Mouse (Mus musculus): ENCODE measurements at regions not wholly inside any gene's neighbourhood (a gene's known extent, or its start where the extent isn't known, plus 50 kb on each side); places are given as distances from the start of the nearest gene placed in this dataset.

DNA sequence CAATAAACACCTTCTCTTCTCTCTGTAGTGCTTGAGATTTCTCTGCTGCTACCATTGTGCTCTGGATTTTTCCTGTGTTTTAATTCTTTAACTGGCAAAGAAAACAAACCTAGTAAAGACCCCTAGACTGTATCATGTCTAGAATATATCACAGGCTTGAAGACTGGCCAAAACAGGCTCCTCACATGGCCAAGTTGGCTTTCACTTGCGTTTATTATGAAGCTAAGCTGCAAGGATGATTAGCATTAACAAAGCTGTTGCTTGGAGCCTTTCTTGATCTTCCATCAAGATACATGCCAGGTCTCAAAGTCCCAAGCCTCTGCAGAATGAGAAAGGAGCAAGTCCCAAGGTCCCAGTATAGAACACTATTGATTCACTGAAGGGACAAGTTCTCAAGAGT, 551.9 kb upstream of the Klf4 start:
- TF ChIP-seq HCFC1 (IDR thresholded peaks at IDR 0.05; ENCODE audit: borderline replicate concordance, insufficient read depth, low read length) = no peak
- no peak for TF ChIP-seq ZC3H11A (IDR thresholded peaks at IDR 0.05; ENCODE audit: borderline replicate concordance, low read depth, low read length)
